Mouse (Mus musculus) bone marrow, adult 2 months (tissue): Measurements from ENCODE around the gene Dnajb5.

Source experiments
- CTCF ChIP-seq: fragments of 200-500 bp; IDR thresholded peaks from 2 replicates; pipeline ENCODE4 v1.5.1; 2011; ENCODE audit warnings: low read length, control low read depth; ENCODE audit not compliant: control insufficient read depth, insufficient read depth
- POLR2A ChIP-seq: fragments of 200-500 bp; IDR thresholded peaks from 2 replicates; pipeline ENCODE4 v1.6.1; 2011; ENCODE audit warnings: low read depth, mild to moderate bottlenecking, control low read depth, low read length, borderline replicate concordance; ENCODE audit not compliant: control insufficient read depth

- TF ChIP-seq POLR2A (no peak), CTCF (no peak)
Observed at GRCm38 (mm10) chr4:42915311-42915710, 34.3 kb upstream of the Dnajb5 start.
